Mouse (Mus musculus) heart, embryonic 14.5 days (tissue): ENCODE results near the gene Serpina3g. TPM values are rescaled to one million over a fixed set of nuclear protein-coding genes. Genes with fewer than 3 reads are reported as not detected.
"Not testable (repeated sequence)": the region's sequence is repeated elsewhere in the genome, so short reads cannot be mapped to it uniquely, and the experiment has no call there.

Experiments
- ATAC-seq: fragments of 200-750 bp; cut with Nextera tagmentation; 2 replicates; pipeline ENCODE4 v1.8.0; 2017; ENCODE audit warnings: low read depth, moderate TSS enrichment; ENCODE audit not compliant: insufficient number of reproducible peaks, insufficient read depth, low FRiP score
- H3K27ac ChIP-seq, 2 experiments: fragments of 200-500 bp in 1 of 2; fragments of 300-500 bp in 1 of 2; sonication (generic) in 1 of 2; replicated peaks in 1 of 2; 2 replicates each; pipeline ENCODE4 v1.5.1; 2012 to 2014; ENCODE audit warnings: low read depth in 2 of 2, low read length in 2 of 2, control low read depth in 1 of 2, mild to moderate bottlenecking in 1 of 2, mixed read lengths in 1 of 2; ENCODE audit not compliant: control insufficient read depth in 1 of 2, insufficient read depth in 1 of 2
- H3K27me3 ChIP-seq: fragments of 300-500 bp; sonication (generic); 2 replicates; pipeline ENCODE4 v1.6.1; 2014; ENCODE audit warnings: mild to moderate bottlenecking, low read length, control low read depth; ENCODE audit not compliant: control insufficient read depth, insufficient read depth
- H3K36me3 ChIP-seq: fragments of 300-500 bp; sonication (generic); 2 replicates; pipeline ENCODE4 v1.6.1; 2014; ENCODE audit warnings: mild to moderate bottlenecking, control low read depth, low read length, mixed read lengths; ENCODE audit not compliant: control insufficient read depth, insufficient read depth
- H3K4me1 ChIP-seq, 2 experiments: fragments of 200-500 bp in 1 of 2; fragments of 300-500 bp in 1 of 2; sonication (generic) in 1 of 2; 2 replicates each; pipeline ENCODE4 v1.6.1; 2012 to 2014; ENCODE audit warnings: low read length in 2 of 2, control low read depth in 1 of 2, mixed read lengths in 1 of 2; ENCODE audit not compliant: control insufficient read depth in 2 of 2, insufficient read depth in 2 of 2
- H3K4me2 ChIP-seq: fragments of 300-500 bp; sonication (generic); 2 replicates; pipeline ENCODE4 v1.6.1; 2014; ENCODE audit warnings: mild to moderate bottlenecking, low read length
- H3K4me3 ChIP-seq, 2 experiments: fragments of 200-500 bp in 1 of 2; fragments of 300-500 bp in 1 of 2; sonication (generic) in 1 of 2; 2 replicates each; pipeline ENCODE4 v1.5.1; 2012 to 2014; ENCODE audit warnings: low read length in 2 of 2, mild to moderate bottlenecking in 2 of 2, control low read depth in 1 of 2, low read depth in 1 of 2, moderate library complexity in 1 of 2; ENCODE audit not compliant: control insufficient read depth in 1 of 2, insufficient read depth in 1 of 2
- H3K9ac ChIP-seq: fragments of 300-500 bp; sonication (generic); 2 replicates; pipeline ENCODE4 v1.6.1; 2014; ENCODE audit warnings: mild to moderate bottlenecking, low read length
- H3K9me3 ChIP-seq: fragments of 300-500 bp; sonication (generic); 2 replicates; pipeline ENCODE4 v1.6.1; 2016; ENCODE audit warnings: low read length, control low read depth; ENCODE audit not compliant: control insufficient read depth
- WGBS: fragments of 180-500 bp; shearing (Covaris S2); extraction: QIAGEN DNeasy Blood & Tissue Kit; methylation state at CpG from one replicate; pipeline ENCODE4 v1.1.7; 2014; 5-methylcytosine and 5-hydroxymethylcytosine counted together
- polyA plus RNA-seq: library from polyadenylated mRNA; unstranded; fragments of >200 nt; fragmentation: Nextera tagmentation; extraction: Ambion mirVana; gene quantifications from 2 replicates; pipeline ENCODE4 v1.2.1, GENCODE M21; 2014

Gene Serpina3g
- polyA plus RNA-seq, 1 experiment from 2014 or later, result 2.4 TPM

DNA sequence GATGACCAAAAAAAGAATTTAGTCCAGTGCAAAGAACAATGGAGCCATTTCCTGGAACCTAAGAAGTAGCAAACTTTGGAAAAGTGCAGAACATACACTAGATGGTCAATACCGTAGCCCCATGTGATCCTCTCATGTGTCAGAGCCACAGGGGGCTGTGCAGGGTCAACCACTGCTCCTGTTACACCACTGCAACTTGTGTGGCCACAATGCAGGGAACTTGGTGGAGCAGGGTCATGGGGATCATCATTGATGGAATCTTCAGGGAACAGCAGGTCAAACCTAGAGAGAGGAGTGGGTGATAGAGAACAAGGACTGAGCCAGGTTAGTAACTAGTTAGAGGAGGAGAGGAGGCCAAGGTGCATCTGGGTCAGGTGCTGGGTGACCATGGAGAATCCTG, 14.4 kb upstream of the Serpina3g start:
- no peaks in the 10 kb centered on the region for H3K27me3 ChIP-seq
- WGBS, result 75% methylated on average over 1 of the region's 1 CpGs
- no peak overlapping the region for H3K4me3 ChIP-seq
- no peaks in the 10 kb centered on the region for H3K9me3 ChIP-seq
- H3K4me1 ChIP-seq, result no peaks in the 10 kb centered on the region
- ATAC-seq, result no peak
- H3K36me3 ChIP-seq, result no peaks in the 10 kb centered on the region
- H3K27ac ChIP-seq, result no peak overlapping the region
- H3K4me2 ChIP-seq, result no peak overlapping the region
- H3K9ac ChIP-seq, result no peak overlapping the region

DNA sequence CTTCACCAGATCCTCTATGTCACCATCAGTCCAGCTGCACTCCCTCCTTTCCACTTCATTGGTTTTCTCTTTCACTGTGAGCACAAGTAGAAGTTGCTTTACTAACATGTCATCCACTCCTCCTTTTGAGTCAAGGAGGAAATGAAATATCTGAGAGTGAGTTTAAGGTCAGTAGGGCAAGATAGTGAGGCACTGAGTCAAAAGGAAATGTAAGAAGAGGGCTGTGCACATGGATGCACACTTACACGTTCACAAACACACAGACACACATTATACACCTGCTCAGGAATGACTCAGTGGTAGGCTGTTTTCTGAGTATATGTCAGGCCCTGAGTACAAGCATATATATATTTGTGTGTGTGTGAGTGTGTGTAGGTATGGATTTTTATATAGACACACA, 12.4 kb upstream of the Serpina3g start:
- 44% methylated on average over 1 of the region's 1 CpGs for WGBS
- Histone ChIP-seq H3K4me3 (no peak overlapping the region), H3K9ac (no peak overlapping the region), H3K27me3 (no peaks in the 10 kb centered on the region), H3K36me3 (no peaks in the 10 kb centered on the region), H3K9me3 (no peaks in the 10 kb centered on the region), H3K27ac (no peak overlapping the region), H3K4me1 (no peaks in the 10 kb centered on the region), H3K4me2 (no peak overlapping the region)
- no peak for ATAC-seq

DNA sequence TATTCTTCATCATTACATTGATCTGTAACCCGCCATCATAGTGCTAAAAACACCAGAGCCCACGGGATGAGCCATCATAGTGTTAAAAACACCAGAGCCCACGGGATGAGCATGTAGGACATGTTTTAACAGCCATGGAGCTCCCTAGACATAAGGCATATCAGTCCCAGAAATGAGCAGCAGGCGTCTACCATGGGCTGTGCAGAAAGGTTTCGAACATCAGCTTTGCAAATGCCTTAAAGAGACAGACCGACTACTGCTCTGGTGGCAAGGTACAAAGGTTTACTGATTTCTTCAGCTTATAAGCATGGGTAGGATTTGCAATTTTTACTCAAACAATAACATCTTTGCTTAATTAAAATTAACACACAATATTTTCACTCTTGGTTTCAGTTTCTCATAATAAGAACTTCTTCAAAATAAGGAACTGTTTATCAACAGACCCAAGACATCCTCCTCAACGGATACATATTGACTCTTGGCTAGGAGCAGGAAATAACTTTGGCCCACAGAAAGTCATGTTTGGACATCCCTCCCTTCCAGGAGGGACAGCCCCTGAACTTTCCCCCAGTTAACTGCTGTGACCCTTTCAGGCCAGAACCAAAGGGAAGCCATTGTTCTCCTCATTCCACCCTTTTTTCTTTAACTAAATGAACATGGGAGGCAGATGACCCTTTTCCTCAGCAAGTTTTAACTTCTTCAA, 11.3 kb upstream of the Serpina3g start:
- Histone ChIP-seq H3K36me3 (no peaks in the 10 kb centered on the region), H3K9ac (no peak overlapping the region), H3K4me2 (no peak overlapping the region), H3K27me3 (no peaks in the 10 kb centered on the region), H3K4me3 (no peak overlapping the region), H3K9me3 (no peaks in the 10 kb centered on the region), H3K27ac (no peak overlapping the region), H3K4me1 (no peaks in the 10 kb centered on the region)
- WGBS, result 55% methylated on average over 7 of the region's 7 CpGs
- no peak for ATAC-seq

- no peak for ATAC-seq
- Histone ChIP-seq H3K27me3 (no peaks in the 10 kb centered on the region), H3K4me1 (no peaks in the 10 kb centered on the region), H3K27ac (no peak overlapping the region), H3K4me2 (no peak overlapping the region), H3K36me3 (no peaks in the 10 kb centered on the region), H3K4me3 (no peak overlapping the region), H3K9ac (no peak overlapping the region), H3K9me3 (no peaks in the 10 kb centered on the region)
- WGBS, result 59% methylated on average over 2 of the region's 2 CpGs
Measured at GRCm38 (mm10) chr12:104230762-104231161, 5.3 kb upstream of the Serpina3g start.

DNA sequence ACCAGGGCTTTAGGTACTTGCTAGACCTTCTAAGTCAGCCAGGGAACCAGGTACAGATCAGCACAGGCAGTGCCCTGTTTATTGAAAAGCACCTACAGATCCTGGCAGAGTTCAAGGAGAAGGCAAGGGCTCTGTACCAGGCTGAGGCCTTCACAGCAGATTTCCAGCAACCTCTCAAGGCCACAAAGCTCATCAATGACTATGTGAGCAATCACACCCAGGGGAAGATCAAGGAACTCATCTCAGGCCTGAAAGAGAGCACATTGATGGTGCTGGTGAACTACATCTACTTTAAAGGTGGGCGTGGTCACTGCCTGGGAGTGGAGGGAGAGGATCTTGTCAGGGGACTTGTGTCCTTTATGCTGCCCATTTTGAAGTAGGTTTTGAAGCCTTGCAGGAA, 2.0 kb downstream of the Serpina3g start:
- not testable (repeated sequence) for H3K4me1 ChIP-seq, H3K27ac ChIP-seq, H3K4me2 ChIP-seq, H3K9ac ChIP-seq, H3K9me3 ChIP-seq, H3K4me3 ChIP-seq, ATAC-seq, H3K36me3 ChIP-seq, H3K27me3 ChIP-seq
- WGBS, result 86% methylated on average over 1 of the region's 1 CpGs

GRCm38 (mm10) chr12:104243307-104243706, 7.3 kb downstream of the Serpina3g start:
- Histone ChIP-seq H3K27me3 (no peaks in the 10 kb centered on the region), H3K4me3 (no peak overlapping the region), H3K9ac (no peak overlapping the region), H3K27ac (no peak overlapping the region), H3K36me3 (no peaks in the 10 kb centered on the region), H3K4me2 (no peak overlapping the region), H3K4me1 (no peaks in the 10 kb centered on the region), H3K9me3 (no peaks in the 10 kb centered on the region)
- ATAC-seq, result no peak

- no peaks in the 10 kb centered on the region for H3K4me1 ChIP-seq
- H3K36me3 ChIP-seq, result no peaks in the 10 kb centered on the region
- H3K27me3 ChIP-seq, result no peaks in the 10 kb centered on the region
- H3K9me3 ChIP-seq, result no peaks in the 10 kb centered on the region
- no peak overlapping the region for H3K4me2 ChIP-seq
- whole genome bisulfite sequencing, result 74% methylated on average over 1 of the region's 1 CpGs
- no peak overlapping the region for H3K27ac ChIP-seq
- no peak overlapping the region for H3K9ac ChIP-seq
- no peak overlapping the region for H3K4me3 ChIP-seq
- ATAC-seq, result no peak
Measured at GRCm38 (mm10) chr12:104245092-104245491, 9.0 kb downstream of the Serpina3g start.

GRCm38 (mm10) chr12:104245595-104245994, 9.6 kb downstream of the Serpina3g start:
- H3K4me2 ChIP-seq, result no peak overlapping the region
- WGBS, result 74% methylated on average over 3 of the region's 3 CpGs
- no peaks in the 10 kb centered on the region for H3K27me3 ChIP-seq
- H3K4me3 ChIP-seq, result no peak overlapping the region
- no peaks in the 10 kb centered on the region for H3K36me3 ChIP-seq
- ATAC-seq, result no peak
- H3K9ac ChIP-seq, result no peak overlapping the region
- H3K4me1 ChIP-seq, result no peaks in the 10 kb centered on the region
- H3K27ac ChIP-seq, result no peak overlapping the region
- no peaks in the 10 kb centered on the region for H3K9me3 ChIP-seq
